Mouse (Mus musculus) right cerebral cortex, postnatal 14 days (tissue): ENCODE measurements at regions not wholly inside any gene's neighbourhood (a gene's known extent, or its start where the extent isn't known, plus 50 kb on each side); places are given as distances from the start of the nearest gene placed in this dataset.
A peak's percentile ranks its signal among the peaks of the same experiment; 100 is the strongest.

ENCODE experiments used
- DNase-seq: peaks from one replicate; pipeline ENCODE4 v3.0.0; 2022

DNA sequence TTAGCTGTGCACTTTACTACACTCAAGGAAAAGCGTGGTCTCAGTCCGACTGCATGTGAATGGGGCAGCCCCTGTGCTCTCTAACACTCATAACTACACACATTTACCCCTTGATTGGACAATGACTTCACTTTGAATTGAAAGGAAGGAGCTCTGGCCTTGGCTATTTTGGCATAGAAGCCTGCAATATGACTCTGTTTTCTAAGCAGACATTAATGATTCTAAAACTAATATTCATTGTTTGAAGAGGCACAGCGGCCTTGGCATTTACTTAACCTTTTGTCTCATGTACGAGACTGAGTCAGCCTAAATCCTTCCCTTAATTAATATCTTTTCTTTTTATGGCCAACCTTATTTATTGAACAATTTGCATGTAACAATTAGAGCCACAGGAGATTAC lies 879.9 kb downstream of the 5730522E02Rik start:
- no peak for DNase-seq

DNA sequence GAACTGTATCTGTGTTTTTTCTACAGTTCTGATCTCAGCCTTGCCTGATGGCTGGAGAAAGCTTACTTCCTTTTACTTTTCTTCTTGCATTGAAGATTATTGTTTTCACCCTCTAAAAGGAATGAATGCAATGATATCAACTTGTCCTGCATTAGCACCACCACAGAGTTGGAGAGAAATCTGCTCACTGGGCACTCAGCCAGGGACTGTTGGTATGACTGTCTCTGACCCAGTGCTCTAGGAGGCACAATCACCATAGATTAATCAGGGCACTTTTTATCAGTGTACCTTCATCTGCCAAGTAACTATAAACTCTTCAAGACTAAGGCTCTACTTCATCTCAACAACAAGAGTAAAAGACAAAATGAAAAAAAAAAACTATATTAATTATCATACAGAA lies 888.1 kb downstream of the 5730522E02Rik start:
- no peak for DNase-seq

DNA sequence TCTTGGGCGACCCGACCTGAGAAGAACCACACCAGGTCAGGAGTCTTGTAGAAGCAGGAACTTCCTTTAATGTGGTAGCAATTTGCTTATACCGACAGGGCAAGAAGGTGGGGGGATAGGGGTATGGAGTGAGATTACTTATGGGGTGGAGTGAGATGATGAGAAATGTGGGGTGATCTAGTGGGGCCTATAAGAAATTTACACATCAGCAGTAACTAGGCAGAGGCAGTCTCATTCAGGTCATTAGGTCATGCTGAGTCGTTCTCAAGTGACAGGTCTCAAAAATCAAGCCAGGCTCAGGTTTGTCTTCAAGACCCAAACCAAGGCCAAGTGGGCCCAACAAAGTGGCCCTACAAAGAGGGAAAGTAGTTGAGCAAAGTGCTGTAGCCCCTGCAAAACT lies 889.1 kb downstream of the 5730522E02Rik start:
- no peak for DNase-seq

DNA sequence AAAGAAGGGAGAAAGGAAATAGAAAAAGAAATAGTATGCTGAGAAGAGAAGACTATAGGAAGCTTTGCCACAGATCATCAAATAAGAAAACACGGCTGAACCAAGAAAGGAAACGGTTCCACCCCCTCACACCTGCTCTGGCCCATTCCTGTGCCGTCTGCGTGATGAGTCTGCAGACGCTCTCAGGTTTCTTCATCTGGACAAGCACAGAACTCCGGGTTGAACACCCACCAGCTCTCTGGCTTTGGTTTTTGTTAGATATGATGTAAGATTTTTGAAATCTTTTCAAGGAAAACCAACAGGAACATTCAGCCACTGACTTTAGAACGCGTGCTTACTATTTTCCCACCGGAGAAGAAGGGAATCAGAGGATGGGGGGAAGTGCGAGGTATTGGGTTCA lies 895.9 kb downstream of the 5730522E02Rik start:
- DNase-seq = peak; percentile 21

DNA sequence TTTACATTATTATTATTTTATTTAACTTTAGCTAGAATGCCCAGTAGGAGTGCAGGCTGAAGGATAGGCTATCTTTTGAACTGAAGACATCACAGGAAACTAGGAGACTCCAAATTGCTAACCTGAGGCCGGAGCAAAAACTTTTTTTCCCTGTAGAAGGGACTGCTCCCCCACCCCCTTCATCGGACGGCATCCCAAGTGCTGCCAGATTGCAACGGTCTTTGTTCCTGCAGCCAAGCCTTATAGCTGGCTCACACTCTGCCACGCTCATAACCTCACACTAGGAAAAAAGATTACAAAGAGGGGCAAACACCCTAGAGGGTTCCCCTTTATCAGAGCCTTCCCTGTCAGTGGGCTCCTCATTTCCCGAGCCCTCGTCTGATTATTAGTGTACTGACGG lies 896.7 kb downstream of the 5730522E02Rik start:
- no peak for DNase-seq

DNA sequence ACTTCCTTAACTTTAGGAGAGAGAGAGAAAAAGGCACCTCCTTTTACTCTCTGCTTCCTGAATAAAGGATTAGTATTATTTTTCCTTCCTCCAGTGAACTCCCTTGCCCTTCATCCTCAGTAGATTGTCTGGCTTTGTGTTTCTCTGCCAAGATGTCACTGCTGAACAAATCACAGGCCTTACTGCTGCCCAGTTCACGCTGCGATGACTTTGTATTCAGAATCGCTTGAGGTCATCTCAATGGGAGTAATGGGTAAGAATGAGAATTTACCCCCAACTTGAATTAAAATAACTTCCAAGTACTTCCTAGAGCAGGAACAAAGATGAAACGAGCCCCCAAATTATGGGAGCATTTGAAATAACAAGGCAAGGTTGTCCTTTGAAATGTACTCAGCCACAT lies 897.3 kb downstream of the 5730522E02Rik start:
- DNase-seq = no peak

DNA sequence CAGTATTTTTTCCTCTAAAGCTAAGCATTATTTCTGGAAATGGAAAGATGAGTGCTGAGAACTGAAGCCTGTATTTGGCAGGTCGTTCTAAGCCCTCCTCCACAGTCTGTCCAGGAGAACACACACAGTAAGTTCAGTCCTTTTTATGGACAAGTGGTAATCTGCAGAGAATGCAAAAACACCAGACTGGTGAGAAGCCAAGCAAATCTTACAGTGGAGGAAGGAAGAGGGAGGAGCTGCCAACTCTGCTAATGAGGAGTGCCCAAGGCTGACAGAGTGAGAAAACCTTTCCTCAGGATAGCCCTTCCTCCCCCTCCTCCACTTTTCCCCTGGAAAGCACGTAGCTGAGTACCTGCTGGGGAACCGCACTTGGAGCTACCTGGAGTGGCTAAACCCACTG lies 899.8 kb downstream of the 5730522E02Rik start:
- DNase-seq = no peak

DNA sequence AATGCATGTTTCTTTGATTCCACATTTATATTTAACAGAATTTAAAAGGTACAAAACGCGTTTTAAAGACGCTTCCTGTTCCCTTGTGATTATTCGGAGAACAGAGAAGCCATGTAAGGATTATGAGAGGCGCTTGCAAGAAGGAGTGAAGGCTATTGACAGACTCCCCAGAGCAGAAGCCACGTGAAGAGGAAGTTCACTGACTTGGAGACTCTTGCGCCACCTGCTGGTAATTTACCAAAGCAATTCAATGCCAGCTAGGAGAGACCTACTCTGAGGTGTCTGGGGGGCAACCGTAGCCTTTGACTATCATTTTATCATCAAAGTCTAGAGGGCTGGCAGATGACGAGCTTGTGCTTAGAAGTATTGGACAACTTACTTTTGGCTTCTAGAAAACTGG lies 909.4 kb downstream of the 5730522E02Rik start:
- DNase-seq = peak; percentile 72

DNA sequence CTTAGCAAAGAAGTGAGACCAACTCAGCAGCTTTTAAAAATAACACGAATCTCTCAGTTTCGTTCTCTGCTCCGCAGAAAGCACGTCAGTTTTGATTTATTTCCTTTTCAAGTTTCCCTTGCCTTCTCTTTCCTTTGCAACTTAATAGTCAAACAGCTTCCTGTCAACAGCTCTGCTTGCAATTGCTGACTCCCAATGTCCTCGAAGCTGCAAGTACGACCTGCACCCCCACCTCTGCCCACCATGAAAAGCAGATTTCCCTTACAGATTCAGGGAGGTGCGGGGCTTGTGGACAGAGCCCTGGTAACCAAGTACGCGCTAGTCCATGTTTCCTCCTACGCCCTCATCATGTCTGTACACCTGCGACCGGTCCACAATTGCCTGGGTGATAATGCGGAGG lies 922.2 kb downstream of the 5730522E02Rik start:
- no peak for DNase-seq

DNA sequence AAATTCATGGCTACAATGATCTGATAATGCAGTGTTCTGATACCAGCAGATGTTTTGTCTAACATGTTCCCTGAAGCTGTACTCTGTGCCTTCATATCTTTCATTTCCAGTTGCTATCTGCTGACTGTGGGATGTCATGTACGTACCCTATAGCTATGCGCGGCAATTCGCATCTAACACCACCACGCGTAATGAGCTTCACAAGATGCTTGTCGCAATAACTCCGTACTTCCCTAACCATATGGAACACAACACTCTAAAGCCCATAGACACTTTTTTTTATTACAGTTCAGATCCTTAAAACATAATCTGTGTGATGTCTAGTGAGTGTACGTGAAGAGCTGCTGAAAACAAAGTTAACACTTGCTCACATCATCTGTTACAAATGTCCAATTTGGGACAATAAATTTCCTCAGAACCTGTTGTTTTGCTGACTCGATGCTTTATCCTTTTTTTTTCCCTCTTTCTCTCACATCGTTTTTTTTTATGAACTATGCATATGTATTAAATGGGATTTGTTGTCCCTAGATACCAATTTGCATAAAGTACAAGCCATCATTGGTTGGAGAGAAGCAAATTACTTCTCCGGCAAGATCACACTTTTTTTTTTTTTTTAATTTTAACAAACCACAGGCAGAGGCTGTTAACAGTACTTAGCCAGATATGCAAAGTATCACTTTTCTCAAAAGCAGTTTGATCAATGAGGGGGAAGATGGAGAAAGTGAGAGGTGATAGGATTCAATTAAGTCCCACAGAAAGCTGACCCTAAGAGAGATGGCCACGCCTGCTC lies 922.9 kb downstream of the 5730522E02Rik start:
- DNase-seq = no peak

DNA sequence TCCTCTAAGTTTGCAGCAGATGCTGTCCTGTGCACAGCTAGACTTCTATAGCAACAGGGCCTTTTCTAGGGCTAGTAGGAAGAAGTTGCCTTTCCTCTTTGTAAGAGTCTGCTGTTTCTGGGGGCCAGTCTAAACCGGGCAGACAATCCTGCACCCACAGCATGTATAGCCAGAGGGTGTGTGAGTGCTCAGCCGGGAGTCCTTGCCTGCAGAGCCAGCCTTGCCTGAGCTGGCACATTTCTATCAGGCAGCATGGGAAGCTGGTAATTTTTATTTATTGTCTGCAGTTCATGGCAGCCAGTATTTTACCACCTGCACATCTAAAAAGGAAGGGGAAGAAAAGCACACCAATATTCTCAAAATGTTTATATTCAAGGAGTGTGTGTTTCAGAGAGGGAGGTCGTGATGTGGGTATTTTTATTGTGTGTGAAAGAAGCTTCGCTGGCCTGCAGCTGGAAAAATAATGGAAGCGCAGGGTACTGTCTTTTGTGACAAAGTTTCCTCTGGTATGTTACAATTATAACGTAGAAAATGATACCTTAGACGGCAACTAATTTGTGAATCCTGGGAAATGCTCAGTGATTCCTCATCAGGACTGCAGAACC lies 940.5 kb downstream of the 5730522E02Rik start:
- no peak for DNase-seq

DNA sequence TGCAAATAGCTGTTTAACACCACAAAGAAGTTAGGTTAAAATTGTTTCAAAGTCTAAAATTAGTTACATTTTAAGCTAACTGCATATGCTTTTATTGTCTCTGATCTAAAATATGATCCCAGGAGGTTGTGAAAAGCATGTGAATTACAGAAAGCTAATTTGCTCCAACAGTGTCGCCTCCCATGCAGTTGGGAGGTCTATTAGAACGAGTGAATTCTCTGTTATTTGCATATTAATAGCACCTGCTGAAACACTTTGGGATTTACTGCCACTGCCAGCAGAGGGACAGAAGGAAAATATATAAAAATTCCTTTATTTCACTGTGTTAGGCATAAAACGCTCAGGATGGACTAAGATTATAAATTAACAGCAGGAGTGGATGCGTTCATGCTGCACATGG lies 947.7 kb downstream of the 5730522E02Rik start:
- DNase-seq = no peak

DNA sequence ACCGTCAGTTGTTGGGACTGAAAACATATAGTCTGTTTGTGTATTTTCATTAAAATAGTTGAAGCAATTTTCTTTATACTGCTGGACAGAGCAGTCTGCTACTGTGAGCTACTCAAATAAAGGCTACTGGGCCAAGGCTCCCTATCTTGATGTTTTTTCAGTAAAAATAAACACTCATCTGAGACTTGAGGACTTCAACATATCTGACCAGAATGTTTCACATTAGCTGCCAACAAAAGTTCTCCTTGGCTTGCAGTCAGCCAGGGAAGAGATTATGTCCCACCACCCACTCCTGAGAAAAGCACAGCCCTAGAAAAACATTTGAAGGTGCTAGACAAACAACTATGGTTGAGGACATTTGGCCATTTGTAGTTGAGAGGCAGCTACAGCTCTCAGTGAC lies 950.9 kb downstream of the 5730522E02Rik start:
- DNase-seq = no peak

DNA sequence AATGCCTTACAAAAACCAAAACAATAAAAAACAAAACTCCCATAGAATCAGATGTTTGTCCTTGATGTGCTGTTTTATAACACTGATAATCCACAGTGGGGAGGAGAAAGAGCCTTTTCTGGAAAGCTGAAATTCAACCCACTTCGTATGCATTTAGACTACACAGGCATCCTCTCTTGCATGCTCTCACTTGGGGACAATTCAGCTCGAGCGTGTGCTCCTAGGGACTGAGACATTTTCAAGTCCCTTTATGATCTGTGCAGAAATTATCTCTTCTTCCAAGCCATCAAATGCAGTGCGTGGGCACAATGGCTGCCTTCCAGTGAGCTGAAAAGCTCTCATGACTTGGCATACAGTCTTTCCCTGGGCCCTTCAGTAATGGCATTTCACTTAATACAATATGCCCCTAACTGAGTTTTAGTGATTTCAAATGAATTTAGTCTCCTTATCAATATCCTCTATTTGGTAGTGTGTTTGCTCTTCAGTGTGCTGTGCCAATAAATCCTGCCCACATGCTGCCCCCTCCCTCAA lies 977.1 kb downstream of the 5730522E02Rik start:
- peak; percentile 17 for DNase-seq
